Mouse (Mus musculus) lung, embryonic 14.5 days (tissue): ENCODE data around the gene Slc4a1ap. TPM values are rescaled to one million over a fixed set of nuclear protein-coding genes. Genes with fewer than 3 reads are reported as not detected.
"Not testable (repeated sequence)": the region's sequence is repeated elsewhere in the genome, so short reads cannot be mapped to it uniquely, and the experiment has no call there.

Source experiments
- ATAC-seq: fragments of 200-750 bp; cut with Nextera tagmentation; 2 replicates; pipeline ENCODE4 v1.8.0; 2017; ENCODE audit warnings: mild to moderate bottlenecking, moderate TSS enrichment, moderate library complexity; ENCODE audit not compliant: insufficient read depth
- DNase-seq: peaks from one replicate; pipeline ENCODE4 v3.0.0-alpha.2; 2015
- H3K27ac ChIP-seq: fragments of 300-500 bp; sonication (generic); 2 replicates; pipeline ENCODE4 v1.5.1; 2014; ENCODE audit warnings: low read depth, mild to moderate bottlenecking, moderate library complexity
- H3K27me3 ChIP-seq: fragments of 300-500 bp; sonication (generic); 2 replicates; pipeline ENCODE4 v1.6.1; 2014; ENCODE audit warnings: low read length, control low read depth; ENCODE audit not compliant: insufficient read depth
- H3K36me3 ChIP-seq: fragments of 300-500 bp; sonication (generic); 2 replicates; pipeline ENCODE4 v1.6.1; 2014; ENCODE audit warnings: control low read depth; ENCODE audit not compliant: insufficient read depth
- H3K4me1 ChIP-seq: fragments of 300-500 bp; sonication (generic); 2 replicates; pipeline ENCODE4 v1.6.1; 2014; ENCODE audit warnings: antibody characterized with exemption, control low read depth; ENCODE audit not compliant: insufficient read depth
- H3K4me2 ChIP-seq: fragments of 300-500 bp; sonication (generic); 2 replicates; pipeline ENCODE4 v1.6.1; 2014; ENCODE audit warnings: mild to moderate bottlenecking
- H3K4me3 ChIP-seq: fragments of 300-500 bp; sonication (generic); 2 replicates; pipeline ENCODE4 v1.5.1; 2014; ENCODE audit warnings: low read depth, low read length
- H3K9ac ChIP-seq: fragments of 300-500 bp; sonication (generic); 2 replicates; pipeline ENCODE4 v1.6.1; 2014
- H3K9me3 ChIP-seq: fragments of 300-500 bp; sonication (generic); 2 replicates; pipeline ENCODE4 v1.6.1; 2016; ENCODE audit warnings: low read depth, low read length, control low read depth
- CTCF ChIP-seq: IDR thresholded peaks from 2 replicates; pipeline ENCODE4 v1.5.1; 2016; ENCODE audit warnings: antibody characterized with exemption, low read depth
- WGBS: fragments of 180-500 bp; shearing (Covaris S2); extraction: QIAGEN DNeasy Blood & Tissue Kit; methylation state at CpG from one replicate; pipeline ENCODE4 v1.1.7; 2014; 5-methylcytosine and 5-hydroxymethylcytosine counted together
- polyA plus RNA-seq: library from polyadenylated mRNA; unstranded; fragments of >200 nt; fragmentation: Nextera tagmentation; extraction: Ambion mirVana; gene quantifications from 2 replicates; pipeline ENCODE4 v1.2.1, GENCODE M21; 2014

Slc4a1ap gene
- polyA plus RNA-seq, 1 experiment from 2014 or later, result 29.3 TPM

DNA sequence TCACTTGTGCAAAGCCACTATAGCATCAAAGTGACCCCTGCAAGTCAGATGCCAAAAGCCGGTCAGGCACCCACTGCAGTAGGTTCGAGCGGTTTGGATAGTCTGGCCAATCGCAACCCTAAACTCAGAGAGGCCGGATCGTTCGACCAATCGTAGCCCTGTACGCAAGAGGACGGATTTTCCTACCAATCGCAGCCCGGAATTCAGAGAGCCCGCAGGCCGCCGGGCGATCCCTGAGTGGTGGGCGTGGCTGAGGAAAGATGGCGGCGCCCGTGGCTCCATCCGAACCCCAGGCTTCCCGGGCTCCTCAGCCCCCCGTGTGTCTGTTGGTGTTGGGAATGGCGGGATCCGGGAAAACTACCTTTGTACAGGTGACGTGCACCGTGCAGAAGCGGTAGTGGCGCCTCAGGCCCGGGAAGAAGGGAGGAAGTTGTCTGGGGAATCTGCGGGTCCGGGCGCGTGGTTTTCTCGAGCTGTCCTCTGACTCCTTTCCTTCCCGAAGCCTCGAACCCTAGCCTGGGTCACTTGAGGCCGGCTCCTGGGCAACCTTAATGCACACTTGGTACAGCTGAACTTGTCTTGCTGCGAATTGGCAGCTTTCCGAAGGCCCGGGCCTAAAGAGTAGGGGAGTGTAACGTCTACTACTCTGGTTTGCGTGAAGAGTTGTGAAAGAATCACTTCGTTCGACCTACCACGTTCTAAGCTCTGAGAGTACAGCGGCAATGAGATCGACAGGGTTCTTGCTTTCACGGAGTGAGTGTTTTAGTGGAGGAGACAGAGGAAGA is 32.1 kb upstream of the Slc4a1ap start, which contains the start of gene Gpn1:
Gene Gpn1, plus strand, starts transcription at position 229 of the 785 bp plus-strand sequence.
- peak within 1 kb of the TSS; percentile 73 for H3K9ac ChIP-seq
- 0 out of 2 replicates have a peak, but pooled peaks cover 3% of the 10 kb centered on the region for H3K4me1 ChIP-seq
- DNase-seq (peak; percentile 97), ATAC-seq (peak; percentile 100)
- no peak for TF ChIP-seq CTCF
- WGBS, result under 1% methylated on average over 49 of the region's 49 CpGs
- H3K36me3 ChIP-seq, result peaks cover 32% of the 10 kb centered on the region
- no peak within 1 kb of the TSS for H3K27ac ChIP-seq
- H3K4me3 ChIP-seq, result peak within 1 kb of the TSS; percentile 78
- peak within 1 kb of the TSS; percentile 73 for H3K4me2 ChIP-seq
- no peaks in the 10 kb centered on the region for H3K9me3 ChIP-seq
- no peaks in the 10 kb centered on the region for H3K27me3 ChIP-seq

DNA sequence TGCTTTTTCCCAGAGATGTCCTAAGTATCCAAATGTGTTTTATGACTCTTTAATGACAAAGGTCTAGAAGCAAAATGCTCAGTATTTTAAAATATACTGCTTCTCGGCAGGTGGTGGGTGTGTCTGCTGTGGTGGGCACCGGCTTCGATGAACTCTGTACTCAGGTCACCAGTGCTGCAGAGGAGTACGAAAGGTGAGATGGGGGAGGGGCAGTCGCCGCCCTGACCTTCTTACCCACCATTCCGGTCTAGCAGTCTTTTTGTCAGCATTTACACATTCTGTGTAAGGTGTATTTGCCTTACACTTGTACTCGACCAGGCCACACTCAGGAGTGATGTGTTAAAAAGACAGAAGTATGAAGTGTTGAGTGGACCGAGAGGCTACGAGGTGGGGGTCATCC is 22.0 kb upstream of the Slc4a1ap start:
- DNase-seq (peak; percentile 2), ATAC-seq (no peak)
- WGBS, result 64% methylated on average over 10 of the region's 10 CpGs
- H3K4me1 ChIP-seq, result no peaks in the 10 kb centered on the region
- H3K27ac ChIP-seq, result no peak overlapping the region
- H3K9me3 ChIP-seq, result no peaks in the 10 kb centered on the region
- TF ChIP-seq CTCF, result no peak
- H3K36me3 ChIP-seq, result peaks cover 92% of the 10 kb centered on the region
- H3K9ac ChIP-seq, result no peak overlapping the region
- H3K27me3 ChIP-seq, result no peaks in the 10 kb centered on the region
- no peak overlapping the region for H3K4me3 ChIP-seq
- H3K4me2 ChIP-seq, result no peak overlapping the region

DNA sequence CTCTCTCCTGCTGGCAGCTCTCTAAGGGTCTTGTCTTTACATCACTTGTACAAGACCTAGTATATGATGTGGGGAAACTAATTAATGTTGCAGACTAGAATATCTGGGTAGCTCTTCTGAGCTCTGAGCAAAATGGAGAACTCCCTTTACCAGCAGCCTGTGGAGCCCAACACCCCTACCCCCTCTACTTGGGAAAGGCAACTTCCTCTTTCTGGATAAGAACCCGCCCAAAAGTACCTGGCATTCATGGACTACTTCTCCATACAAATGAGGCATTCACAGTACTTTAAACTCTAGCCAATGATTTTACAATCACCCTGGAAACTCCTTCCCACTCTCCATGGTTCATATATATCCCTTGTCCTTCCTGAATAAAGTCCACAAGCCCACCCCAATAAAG is 14.3 kb upstream of the Slc4a1ap start:
- Histone ChIP-seq H3K9me3 (no peaks in the 10 kb centered on the region), H3K9ac (no peak overlapping the region), H3K4me3 (no peak overlapping the region), H3K36me3 (peaks cover 85% of the 10 kb centered on the region), H3K4me2 (no peak overlapping the region), H3K27ac (no peak overlapping the region), H3K4me1 (no peaks in the 10 kb centered on the region), H3K27me3 (no peaks in the 10 kb centered on the region)
- 73% methylated on average over 1 of the region's 1 CpGs for WGBS
- ATAC-seq (no peak), DNase-seq (no peak)
- no peak for TF ChIP-seq CTCF

DNA sequence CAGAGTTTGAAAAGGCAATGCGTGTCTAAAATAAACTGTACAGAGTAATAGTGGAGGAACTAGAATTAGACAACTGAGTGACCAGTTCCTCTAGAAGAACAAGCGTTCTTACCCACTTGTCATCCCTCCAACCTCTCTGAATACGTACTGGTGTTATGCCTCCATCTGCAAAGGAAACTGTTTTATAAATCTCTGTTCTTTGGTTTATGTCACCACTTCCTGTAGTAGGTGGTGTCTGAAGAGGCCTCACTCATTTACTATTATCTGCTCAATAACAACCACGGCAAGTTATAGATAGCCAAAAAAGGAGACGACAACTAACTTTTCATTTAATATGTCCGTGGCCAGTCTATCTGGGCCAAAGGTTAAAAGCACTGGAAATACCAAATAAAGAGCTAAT is 6.2 kb upstream of the Slc4a1ap start:
- Histone ChIP-seq H3K9ac (no peak overlapping the region), H3K36me3 (peaks cover 63% of the 10 kb centered on the region), H3K4me3 (no peak overlapping the region), H3K9me3 (no peaks in the 10 kb centered on the region), H3K27ac (no peak overlapping the region), H3K4me1 (no peaks in the 10 kb centered on the region), H3K4me2 (no peak overlapping the region), H3K27me3 (no peaks in the 10 kb centered on the region)
- DNase-seq (no peak), ATAC-seq (no peak)
- WGBS, result 73% methylated on average over 6 of the region's 6 CpGs
- TF ChIP-seq CTCF, result no peak

DNA sequence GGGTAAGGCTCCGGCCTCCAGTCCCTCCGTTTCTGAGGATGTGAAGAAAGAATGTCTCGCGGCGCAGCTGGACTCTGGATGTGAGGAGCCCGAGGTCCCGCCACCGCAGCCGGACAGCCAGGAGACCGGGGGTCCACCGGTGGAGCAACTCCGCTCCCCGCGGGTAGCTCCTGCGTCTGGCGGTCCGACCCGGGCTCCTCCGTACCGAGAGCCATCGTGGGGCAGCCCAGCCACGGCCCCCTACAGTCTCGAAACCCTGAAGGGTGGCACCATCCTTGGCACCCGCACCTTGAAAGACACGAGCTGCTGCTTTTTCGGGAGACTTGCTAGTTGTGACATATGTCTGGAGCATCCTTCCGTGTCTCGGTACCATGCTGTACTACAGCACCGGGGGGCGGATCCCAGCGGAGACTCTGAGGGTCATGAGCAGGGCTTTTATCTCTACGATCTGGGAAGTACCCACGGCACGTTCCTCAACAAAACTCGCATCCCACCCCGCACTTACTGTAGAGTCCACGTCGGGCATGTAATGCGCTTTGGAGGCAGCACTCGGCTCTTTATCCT is 404 bp downstream of the Slc4a1ap start:
- DNase-seq, result peak; percentile 1
- Histone ChIP-seq H3K4me2 (peak overlapping the region; percentile 98), H3K9me3 (no peaks in the 10 kb centered on the region), H3K4me3 (peak overlapping the region; percentile 80), H3K27me3 (no peaks in the 10 kb centered on the region), H3K9ac (peak overlapping the region; percentile 88), H3K36me3 (peaks cover 30% of the 10 kb centered on the region), H3K4me1 (peaks cover 6% of the 10 kb centered on the region), H3K27ac (peak overlapping the region; percentile 90)
- peak; percentile 55 for ATAC-seq
- no peak for TF ChIP-seq CTCF
- WGBS, result 2% methylated on average over 40 of the region's 40 CpGs

DNA sequence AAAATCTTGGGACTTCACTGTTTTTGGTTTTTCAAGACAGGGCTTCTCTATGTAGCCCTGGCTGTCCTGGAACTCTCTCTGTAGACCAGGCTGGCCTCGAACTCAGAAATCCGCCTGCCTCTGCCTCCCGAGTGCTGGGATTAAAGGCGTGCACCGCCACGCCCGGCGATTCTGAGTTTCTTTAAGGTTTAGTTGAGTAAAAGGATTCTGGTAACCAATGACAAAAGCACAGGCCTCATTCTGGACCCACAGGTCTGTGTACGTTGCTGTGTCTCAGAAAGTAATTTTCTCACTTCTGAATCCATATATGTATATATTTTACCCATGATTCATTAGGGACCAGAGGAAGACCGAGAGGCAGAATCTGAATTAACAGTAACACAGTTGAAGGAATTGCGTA is 912 bp downstream of the Slc4a1ap start, which contains the start of gene Supt7l:
Gene Supt7l, minus strand, starts transcription at position 101 of the 400 bp plus-strand sequence.
- not testable (repeated sequence) for DNase-seq, H3K27me3 ChIP-seq, ATAC-seq, H3K9me3 ChIP-seq, H3K4me1 ChIP-seq
- Histone ChIP-seq H3K36me3 (peaks cover 30% of the 10 kb centered on the region), H3K4me2 (peak within 1 kb of the TSS; percentile 98), H3K4me3 (peak within 1 kb of the TSS; percentile 80), H3K27ac (peak within 1 kb of the TSS; percentile 90), H3K9ac (peak within 1 kb of the TSS; percentile 88)
- WGBS, result 67% methylated on average over 11 of the region's 11 CpGs

DNA sequence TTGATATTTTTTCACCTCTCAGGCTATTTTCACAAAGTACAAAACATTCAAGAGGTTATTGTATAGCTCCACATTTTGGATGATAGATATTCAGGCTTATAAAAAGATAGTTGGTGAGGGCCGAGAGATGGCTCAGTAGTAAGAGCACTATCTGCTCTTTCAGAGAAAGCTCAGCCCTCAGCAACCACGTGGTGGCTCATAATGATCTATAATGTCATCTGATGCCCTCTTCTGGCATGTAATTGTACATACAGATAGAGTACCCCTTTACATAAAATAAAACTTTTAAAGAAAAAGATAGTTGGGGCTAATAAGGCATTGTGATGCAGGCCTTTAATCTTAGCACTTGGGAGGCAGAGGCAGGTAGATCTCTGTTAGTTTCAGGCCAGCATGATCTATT is 1.8 kb downstream of the Slc4a1ap start:
- Histone ChIP-seq H3K27me3 (no peaks in the 10 kb centered on the region), H3K27ac (no peak overlapping the region), H3K4me2 (peak overlapping the region; percentile 98; the same call in 1 of the 2 replicates), H3K9me3 (no peaks in the 10 kb centered on the region), H3K36me3 (peaks cover 33% of the 10 kb centered on the region), H3K4me3 (no peak overlapping the region), H3K9ac (no peak overlapping the region), H3K4me1 (peaks cover 6% of the 10 kb centered on the region)
- peak; percentile 5 for DNase-seq
- no peak for ATAC-seq
- WGBS, result 52% methylated on average over 2 of the region's 2 CpGs
- TF ChIP-seq CTCF, result no peak
